Mouse (Mus musculus) B cell, adult (primary cell): ENCODE results near the gene Lgmn. TPM values are rescaled to one million over a fixed set of nuclear protein-coding genes. Genes with fewer than 3 reads are reported as not detected.

Experiments
- total RNA-seq: library from RNA; stranded (reverse); gene quantifications from 4 replicates; pipeline ENCODE4 v1.2.4, GENCODE M21; 2023; ENCODE audit not compliant: inconsistent age

The Lgmn gene
- 107 to 119 TPM (median 111 TPM) in 4 replicates for total RNA-seq

DNA sequence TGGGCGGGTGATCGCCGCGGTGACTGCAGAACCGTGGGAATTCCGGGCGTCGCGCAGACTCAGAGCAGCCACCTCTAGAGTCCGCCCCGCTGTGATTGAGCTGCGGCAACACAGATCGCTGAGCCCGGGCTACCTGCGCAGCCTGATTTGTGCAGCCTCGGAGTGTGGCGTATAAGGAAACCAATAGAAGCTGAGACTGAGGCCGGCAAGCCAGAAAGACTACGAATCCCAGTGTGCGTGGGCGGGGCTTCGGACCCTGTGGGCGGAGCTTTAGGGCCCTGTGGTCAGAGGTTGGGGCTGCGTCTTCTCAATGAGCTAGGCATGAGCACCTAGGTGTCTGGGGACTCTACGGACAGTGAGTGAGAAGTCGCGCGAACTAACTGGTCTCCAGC lies at the start of gene Lgmn:
TSS of gene Lgmn (minus strand) at position 182 of the 392 bp plus-strand sequence.

GRCm38 (mm10) chr12:102468894-102469764 lies 29.5 kb upstream of the Lgmn start, which contains the start of gene Golga5:
Golga5 (plus strand) TSS chr12:102469135.

Other genes with a start within 250 kb of the Lgmn start
- 201 to 224 TPM (median 214 TPM) in 4 replicates for gene Rin3, start 156.8 kb downstream of the Lgmn start, total RNA-seq
- gene Golga5, start 29.3 kb upstream of the Lgmn start, total RNA-seq, result 44.5 to 50.3 TPM (median 48.3 TPM) in 4 replicates
- not detected in 4 replicates for gene Chga, start 115.2 kb upstream of the Lgmn start, total RNA-seq